10 mouse cellular contexts compared by ENCODE assay signal in the genomic region with DNA sequence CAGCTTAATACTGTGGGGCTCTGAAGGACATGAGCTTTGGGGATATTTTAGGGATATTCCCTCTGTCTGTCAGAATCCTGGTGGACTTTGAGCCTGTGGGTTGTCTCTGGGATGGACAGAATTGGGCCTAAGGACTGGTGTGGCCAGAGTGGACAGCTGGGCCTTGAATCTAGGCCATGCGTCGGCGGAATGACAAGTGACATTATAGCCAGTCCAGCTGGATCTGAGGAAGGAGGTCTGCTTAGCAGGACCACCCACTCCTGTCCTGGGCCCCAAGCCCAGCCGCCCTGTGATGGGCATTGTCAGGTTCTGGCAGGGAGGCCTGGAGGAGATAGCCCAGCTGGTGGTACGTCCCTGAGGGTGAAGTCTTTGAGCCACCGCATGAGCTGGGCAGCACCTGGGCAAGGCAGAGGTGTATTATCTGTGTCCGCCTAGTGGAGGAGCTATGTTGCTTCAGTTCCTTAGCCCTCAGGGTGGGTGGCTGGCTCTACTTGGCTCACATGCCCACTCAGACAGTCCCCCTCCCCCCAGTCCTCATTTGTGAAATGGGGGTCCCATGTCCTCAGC. TPM values are rescaled to one million over a fixed set of nuclear protein-coding genes. Genes with fewer than 3 reads are reported as not detected.
DNase-seq lines count a peak whose midpoint lies in the region; ATAC-seq lines count a peak whose summit lies in the region.
"Had no signal": no experiment of that assay in that cellular context is flagged by ENCODE, and none has a peak within 500 bp of the region (broad histone marks: within the 10 kb centered on the region; RNA-seq: fewer than 3 reads in every experiment).

No protein-coding gene starts in this region.

- 74% methylated on average over 7 of the region's 7 CpGs for WGBS in heart, embryonic 11.5 days (ENCODE audit: insufficient replicate concordance)
- 59% methylated on average over 7 of the region's 7 CpGs for WGBS in hindbrain, embryonic 13.5 days

- peak; percentile 49 to 62 for DNase-seq in heart, postnatal 10 days
- peak; percentile 36 to 62 for DNase-seq in cerebellum, postnatal 10 days
- peak; percentile 69 for DNase-seq in lung, postnatal 36 days
- DNase-seq in Muller cell, postnatal 12 days (ENCODE audit: inconsistent ontology term) = no peak
- no peak for DNase-seq in kidney, postnatal 36 days

- no peak overlapping the region for H3K4me3 ChIP-seq in heart, embryonic 11.5 days (ENCODE audit: low read depth, low read length)
- peak overlapping the region; percentile 68 for H3K4me3 ChIP-seq in hindbrain, embryonic 13.5 days
- H3K4me3 ChIP-seq: embryonic facial prominence, embryonic 13.5 days; limb, embryonic 15.5 days had no signal

- ATAC-seq in heart, embryonic 11.5 days (replicated peaks; ENCODE audit: insufficient number of reproducible peaks, low FRiP score, low TSS enrichment) = no peak
- no peak for ATAC-seq in hindbrain, embryonic 13.5 days (ENCODE audit: low FRiP score)
- ATAC-seq in megakaryocyte, adult 5-6 weeks (ENCODE audit: poor library complexity, severe bottlenecking) = no peak

- 0 out of 2 replicates have a peak, but pooled peaks cover 3% of the 10 kb centered on the region for H3K36me3 ChIP-seq in heart, embryonic 11.5 days (ENCODE audit: control insufficient read depth, insufficient read depth, low read length)
- 0 out of 2 replicates have a peak, but pooled peaks cover 1% of the 10 kb centered on the region for H3K36me3 ChIP-seq in hindbrain, embryonic 13.5 days

- no peak overlapping the region for H3K4me2 ChIP-seq in heart, embryonic 11.5 days
- peak overlapping the region; percentile 98 for H3K4me2 ChIP-seq in hindbrain, embryonic 13.5 days
- H3K4me2 ChIP-seq: embryonic facial prominence, embryonic 13.5 days; limb, embryonic 15.5 days had no signal

- intact Hi-C loops in heart, postnatal 10 days (cut with DNase I) = no loop called here

- H3K9ac ChIP-seq in heart, embryonic 11.5 days (ENCODE audit: low read depth, low read length) = no peak overlapping the region
- peak overlapping the region; percentile 85 for H3K9ac ChIP-seq in hindbrain, embryonic 13.5 days
- H3K9ac ChIP-seq: embryonic facial prominence, embryonic 13.5 days; limb, embryonic 15.5 days had no signal

- peaks cover 16% of the 10 kb centered on the region for H3K4me1 ChIP-seq in heart, embryonic 11.5 days (ENCODE audit: control insufficient read depth, insufficient read depth, low read length)
- H3K4me1 ChIP-seq in hindbrain, embryonic 13.5 days (replicated peaks) = peaks cover 73% of the 10 kb centered on the region

- no peak overlapping the region for H3K27ac ChIP-seq in heart, embryonic 11.5 days (ENCODE audit: low read depth, low read length)
- no peak overlapping the region for H3K27ac ChIP-seq in hindbrain, embryonic 13.5 days
- H3K27ac ChIP-seq: embryonic facial prominence, embryonic 13.5 days; limb, embryonic 15.5 days had no signal

- no peaks in the 10 kb centered on the region for H3K9me3 ChIP-seq in heart, embryonic 11.5 days (replicated peaks; ENCODE audit: control insufficient read depth, low read length)
- no peaks in the 10 kb centered on the region for H3K9me3 ChIP-seq in hindbrain, embryonic 13.5 days
- H3K9me3 ChIP-seq: embryonic facial prominence, embryonic 13.5 days; limb, embryonic 15.5 days had no signal

- peaks cover 24% of the 10 kb centered on the region for H3K27me3 ChIP-seq in heart, embryonic 11.5 days (ENCODE audit: control insufficient read depth, insufficient read depth, low read length)
- peaks cover 37% of the 10 kb centered on the region; the same call in 1 of the 2 replicates for H3K27me3 ChIP-seq in hindbrain, embryonic 13.5 days

RNA-seq across cellular contexts. Expression of a gene that starts 4.7 kb away (rescaled TPM):
- total RNA-seq in heart, postnatal 10 days (2021) = 10 to 100 TPM in 1 of 2 experiments, 1 to 10 TPM in 1; 8.0 to 14.3 TPM
- 4.4 and 4.9 TPM in 2 replicates for polyA plus RNA-seq in heart, embryonic 11.5 days (2014; fragmentation: Nextera tagmentation; extraction: Ambion mirVana)
- 41.1 and 45.7 TPM in 2 replicates for polyA plus RNA-seq in hindbrain, embryonic 13.5 days (2015; fragmentation: Nextera tagmentation; extraction: Ambion mirVana)
- total RNA-seq in megakaryocyte, adult 5-6 weeks (2015) = 0.30 TPM in 1 of 2 replicates, not detected in the other
- not detected in 2 replicates for total RNA-seq in megakaryocyte, adult 5-6 weeks (2017)

RNA-seq across cellular contexts. Expression of a gene that starts 56.5 kb away (rescaled TPM):
- total RNA-seq in heart, postnatal 10 days (2021) = 100 to 1,000 TPM; 118 to 135 TPM
- polyA plus RNA-seq in heart, embryonic 11.5 days (2014; fragmentation: Nextera tagmentation; extraction: Ambion mirVana) = 40.3 and 44.5 TPM in 2 replicates
- 58.0 and 58.5 TPM in 2 replicates for polyA plus RNA-seq in hindbrain, embryonic 13.5 days (2015; fragmentation: Nextera tagmentation; extraction: Ambion mirVana)
- 12.7 and 15.3 TPM in 2 replicates for total RNA-seq in megakaryocyte, adult 5-6 weeks (2015)
- total RNA-seq in megakaryocyte, adult 5-6 weeks (2017) = 17.0 and 19.8 TPM in 2 replicates

Comparison
In these comparisons a context has a peak if more than half of its experiments do, and no peak if none do; other contexts are left out.
1. DNase-seq: peak in heart, postnatal 10 days (2 of 2), cerebellum, postnatal 10 days (2 of 2) and lung, postnatal 36 days (single experiment); none in Muller cell, postnatal 12 days (single experiment) and kidney, postnatal 36 days (0 of 2).
2. RNA of a gene that starts 4.7 kb away (total RNA-seq): 8.0 to 14.3 TPM in heart, postnatal 10 days; 0.30 TPM in megakaryocyte, adult 5-6 weeks; every median in the first group is over 4 times any median in the second.
3. RNA of a gene that starts 56.5 kb away (total RNA-seq): 118 to 135 TPM in heart, postnatal 10 days; 12.7 to 19.8 TPM in megakaryocyte, adult 5-6 weeks; every median in the first group is over 4 times any median in the second.